Mouse (Mus musculus) heart, adult 2 months (tissue): ENCODE measurements at regions not wholly inside any gene's neighbourhood (a gene's known extent, or its start where the extent isn't known, plus 50 kb on each side); places are given as distances from the start of the nearest gene placed in this dataset.

Source experiments
- CTCF ChIP-seq: fragments of 200-600 bp; IDR thresholded peaks from 2 replicates; pipeline ENCODE4 v1.8.1; 2022; ENCODE audit warnings: antibody characterized with exemption, mild to moderate bottlenecking, moderate library complexity
- EP300 ChIP-seq: fragments of 200-500 bp; IDR thresholded peaks from 2 replicates; pipeline ENCODE4 v1.6.1; 2011; ENCODE audit warnings: low read depth, low read length, control low read depth; ENCODE audit not compliant: insufficient read depth
- POLR2A ChIP-seq: fragments of 200-500 bp; IDR thresholded peaks from 2 replicates; pipeline ENCODE4 v1.6.1; 2011; ENCODE audit warnings: mild to moderate bottlenecking, low read depth, low read length, control low read depth; ENCODE audit not compliant: insufficient read depth

GRCm38 (mm10) chr17:4526466-4526865, 467.7 kb upstream of the Arid1b start:
- TF ChIP-seq POLR2A (no peak), CTCF (no peak), EP300 (no peak)
